Mouse (Mus musculus) urinary bladder, postnatal 36 days (tissue): ENCODE measurements at regions not wholly inside any gene's neighbourhood (a gene's known extent, or its start where the extent isn't known, plus 50 kb on each side); places are given as distances from the start of the nearest gene placed in this dataset.

Source experiments
- DNase-seq, 2 experiments: peaks; one replicate each; pipeline ENCODE4 v3.0.0; 2022; ENCODE audit warnings: low spot score in 2 of 2, mixed read lengths in 1 of 2

GRCm38 (mm10) chr17:15620746-15621694 is 56.9 kb upstream of the Prdm9 start:
- DNase-seq = no peak

GRCm38 (mm10) chr17:15622913-15623312 is 58.8 kb upstream of the Prdm9 start:
- no peak for DNase-seq

- no peak for DNase-seq
Measured at GRCm38 (mm10) chr17:15630792-15631191, 66.6 kb upstream of the Prdm9 start.

GRCm38 (mm10) chr17:15631626-15632025 is 67.5 kb upstream of the Prdm9 start:
- no peak for DNase-seq

GRCm38 (mm10) chr17:15632090-15632489 is 67.9 kb upstream of the Prdm9 start:
- DNase-seq = peak in 1 of 2 experiments; percentile 57

DNA sequence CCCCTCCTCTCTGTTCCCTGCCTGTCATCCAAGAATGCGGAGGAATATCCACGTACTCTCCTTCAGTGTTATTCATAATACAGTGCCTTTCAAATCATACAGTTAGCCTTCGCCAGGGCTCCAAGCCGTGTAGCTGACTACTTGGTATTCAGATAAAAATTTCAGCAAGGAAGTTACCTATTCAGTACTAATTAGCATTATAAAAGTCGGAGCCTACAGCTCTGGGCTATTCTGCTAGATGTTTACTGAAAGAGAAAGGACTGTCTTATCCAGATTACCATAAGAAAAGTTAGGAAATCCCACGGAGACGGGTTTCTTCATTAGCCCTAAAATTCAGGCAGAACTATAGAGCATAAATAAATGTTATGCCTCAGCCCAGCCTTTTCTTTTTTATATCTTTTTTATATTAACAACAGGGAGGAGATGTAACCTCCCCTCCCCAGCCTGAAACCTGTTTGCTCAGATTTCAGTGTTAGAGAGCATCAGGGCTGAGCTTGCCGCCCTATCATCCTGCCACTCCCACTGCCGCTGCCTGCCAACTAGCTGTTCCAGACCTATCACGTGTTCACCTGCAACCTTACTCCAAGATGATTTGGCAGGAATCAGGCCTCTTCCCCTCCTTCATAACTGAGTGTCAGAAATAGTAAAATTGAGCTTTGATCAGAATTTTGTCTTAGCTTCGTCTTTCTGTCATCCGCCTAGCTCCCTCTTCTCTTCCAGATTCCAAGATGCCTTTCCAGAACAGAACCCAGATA is 65.5 kb upstream of the Chd1 start:
- peak in 1 of 2 experiments; percentile 19 for DNase-seq

DNA sequence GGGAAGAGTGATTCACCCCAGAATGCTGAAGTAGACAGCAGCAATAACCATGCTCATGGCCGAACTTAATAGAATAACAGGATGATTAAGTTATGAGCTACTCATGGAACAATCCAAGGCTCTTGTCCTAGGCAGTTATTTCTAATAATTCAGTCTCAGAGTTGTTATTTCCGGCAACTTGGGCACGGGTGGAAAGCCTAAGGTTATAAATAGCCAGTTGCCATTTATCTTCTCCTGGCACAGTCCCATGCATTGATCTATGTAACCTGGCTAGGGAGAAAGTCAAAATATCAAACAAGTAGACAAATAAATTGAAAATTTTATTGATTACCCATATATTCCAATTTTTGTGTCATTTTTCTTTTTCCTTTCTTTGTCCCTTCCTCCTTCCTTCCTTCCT is 64.0 kb upstream of the Chd1 start:
- no peak for DNase-seq

DNA sequence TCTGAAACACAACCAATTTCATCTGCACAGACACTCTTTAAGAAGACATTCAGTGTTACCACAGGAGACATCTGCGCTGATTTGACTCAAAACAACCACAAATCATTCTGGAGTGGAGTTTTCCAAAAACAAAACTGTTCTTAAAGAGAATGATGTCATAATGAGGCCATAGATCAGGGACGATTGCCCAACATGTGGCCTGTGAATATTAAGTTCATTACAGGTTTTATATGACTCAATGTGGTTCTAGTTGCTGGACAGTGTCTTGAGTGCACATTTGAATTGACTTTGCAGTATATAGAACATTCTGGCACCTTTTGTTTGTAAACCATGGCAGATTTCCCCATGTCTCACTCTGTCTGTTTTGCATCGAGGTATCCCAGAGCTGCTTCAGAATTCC is 63.0 kb upstream of the Chd1 start:
- DNase-seq = no peak

GRCm38 (mm10) chr17:15646768-15647167 is 58.0 kb upstream of the Chd1 start:
- no peak for DNase-seq

DNA sequence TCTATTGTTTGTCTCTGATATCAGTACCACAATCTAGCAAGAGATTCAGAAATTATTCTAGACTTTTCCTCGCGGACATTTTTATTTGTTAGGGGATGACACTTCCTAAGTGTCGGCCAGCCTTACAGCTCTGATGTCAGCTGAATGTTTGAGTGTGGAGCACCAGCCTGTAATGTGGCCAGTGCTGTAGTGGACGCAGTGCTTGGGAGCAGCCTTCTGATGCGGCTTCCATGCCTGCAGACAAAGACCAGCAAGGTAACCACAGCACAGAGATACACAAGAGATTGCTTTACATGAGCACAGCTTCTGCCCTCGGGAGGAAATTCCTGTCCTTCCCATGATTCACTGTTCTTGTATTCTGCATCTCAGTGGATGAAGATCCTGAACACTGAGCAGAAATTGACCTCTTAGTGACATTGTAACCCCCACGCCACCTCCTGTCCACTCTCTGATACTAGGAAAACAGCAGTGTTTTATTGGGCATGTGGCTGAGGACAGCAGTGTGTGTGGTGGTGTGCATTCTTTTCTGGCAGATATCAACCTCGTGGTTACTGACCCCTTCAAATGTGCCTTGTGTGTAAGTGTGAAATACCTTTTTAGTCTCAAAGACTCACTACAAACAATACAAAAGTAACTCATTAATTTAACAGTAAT is 54.6 kb upstream of the Chd1 start:
- DNase-seq = no peak

- no peak for DNase-seq
Measured at GRCm38 (mm10) chr17:15651869-15652268, 52.9 kb upstream of the Chd1 start.
